Mouse (Mus musculus): ENCODE results near the gene Sh3rf3. TPM values are rescaled to one million over a fixed set of nuclear protein-coding genes. Genes with fewer than 3 reads are reported as not detected.

The Sh3rf3 gene
- polyA plus RNA-seq, 1 experiment from 2014 or later, result not detected

DNA sequence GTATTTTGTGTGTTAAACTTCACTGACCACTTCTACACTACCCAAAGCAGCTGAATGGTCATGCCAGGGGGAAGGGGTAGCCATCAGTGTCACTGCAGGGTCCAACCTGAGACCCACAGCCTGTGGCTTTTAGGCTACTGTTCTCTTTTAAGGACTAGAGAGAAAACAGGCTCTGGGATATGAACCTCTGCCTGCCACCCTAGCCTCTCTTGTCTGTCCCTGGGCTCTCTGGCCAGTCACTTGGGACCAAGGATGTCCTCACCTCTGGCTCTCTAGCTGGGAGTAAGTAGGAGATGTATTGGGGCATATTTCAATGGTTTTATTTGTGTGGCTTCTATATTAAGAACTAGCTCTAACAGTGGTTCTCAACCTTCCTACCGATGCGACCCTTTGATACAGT is 306.7 kb downstream of the Sh3rf3 start:
- Histone ChIP-seq H3K27ac (no peak overlapping the region), H3K9me3 (replicated peaks) (no peaks in the 10 kb centered on the region), H3K4me3 (no peak overlapping the region), H3K9ac (no peak overlapping the region), H3K27me3 (replicated peaks) (0 out of 2 replicates have a peak, but pooled peaks cover 7% of the 10 kb centered on the region), H3K4me1 (no peaks in the 10 kb centered on the region), H3K4me2 (no peak overlapping the region), H3K36me3 (no peaks in the 10 kb centered on the region)
- no peak for ATAC-seq
- WGBS (ENCODE audit: insufficient replicate concordance), result 82% methylated on average over 2 of the region's 2 CpGs

DNA sequence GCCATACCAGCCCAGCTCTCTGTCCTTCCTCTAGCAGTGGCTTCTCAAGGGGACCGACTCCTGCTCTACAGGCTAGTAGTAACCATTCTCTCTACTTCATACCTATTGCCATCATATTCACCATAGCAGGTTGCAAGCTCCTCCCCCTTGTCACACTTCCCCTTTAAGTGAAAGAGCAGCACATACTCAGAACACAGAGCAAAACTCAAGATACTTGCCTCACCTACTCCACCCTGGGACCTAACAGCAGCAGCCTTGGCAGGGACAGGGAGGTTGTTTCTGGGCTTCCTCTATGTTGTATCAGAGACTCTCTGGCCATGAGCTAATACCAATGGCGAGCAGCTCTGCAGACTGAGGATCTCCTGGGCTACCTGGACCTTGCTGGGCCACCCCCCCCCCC is 312.3 kb downstream of the Sh3rf3 start:
- no peaks in the 10 kb centered on the region for H3K27me3 ChIP-seq (replicated peaks)
- no peaks in the 10 kb centered on the region for H3K4me1 ChIP-seq
- ATAC-seq, result no peak
- H3K9me3 ChIP-seq (replicated peaks), result no peaks in the 10 kb centered on the region
- no peak overlapping the region for H3K4me3 ChIP-seq
- H3K4me2 ChIP-seq, result no peak overlapping the region
- no peak overlapping the region for H3K9ac ChIP-seq
- no peak overlapping the region for H3K27ac ChIP-seq
- H3K36me3 ChIP-seq, result no peaks in the 10 kb centered on the region
- WGBS (ENCODE audit: insufficient replicate concordance), result 49% methylated on average over 2 of the region's 2 CpGs

DNA sequence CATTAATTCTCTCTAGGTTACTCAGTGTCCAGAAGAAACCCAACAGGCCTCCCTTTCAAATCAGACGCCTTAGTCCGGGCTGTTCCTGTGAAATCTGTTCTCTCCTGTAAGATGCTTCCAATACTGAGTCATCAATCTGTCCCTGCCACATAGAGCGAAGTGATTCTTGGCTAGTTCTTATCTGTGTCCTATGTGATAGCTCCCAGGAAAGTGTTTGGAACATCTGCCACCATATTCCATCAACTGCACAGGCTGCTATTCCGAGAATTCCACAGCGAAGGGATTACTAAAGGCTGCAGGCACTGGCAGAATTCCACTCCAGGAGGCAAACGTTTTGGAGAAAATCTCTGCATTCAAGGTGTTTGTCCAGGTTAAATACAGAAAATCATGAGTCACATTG is 314.5 kb downstream of the Sh3rf3 start:
- Histone ChIP-seq H3K9me3 (replicated peaks) (no peaks in the 10 kb centered on the region), H3K36me3 (no peaks in the 10 kb centered on the region), H3K4me3 (no peak overlapping the region), H3K27ac (no peak overlapping the region), H3K27me3 (replicated peaks) (no peaks in the 10 kb centered on the region), H3K4me1 (no peaks in the 10 kb centered on the region), H3K9ac (no peak overlapping the region), H3K4me2 (no peak overlapping the region)
- ATAC-seq, result no peak
- 60% methylated on average over 6 of the region's 6 CpGs for WGBS (ENCODE audit: insufficient replicate concordance)

DNA sequence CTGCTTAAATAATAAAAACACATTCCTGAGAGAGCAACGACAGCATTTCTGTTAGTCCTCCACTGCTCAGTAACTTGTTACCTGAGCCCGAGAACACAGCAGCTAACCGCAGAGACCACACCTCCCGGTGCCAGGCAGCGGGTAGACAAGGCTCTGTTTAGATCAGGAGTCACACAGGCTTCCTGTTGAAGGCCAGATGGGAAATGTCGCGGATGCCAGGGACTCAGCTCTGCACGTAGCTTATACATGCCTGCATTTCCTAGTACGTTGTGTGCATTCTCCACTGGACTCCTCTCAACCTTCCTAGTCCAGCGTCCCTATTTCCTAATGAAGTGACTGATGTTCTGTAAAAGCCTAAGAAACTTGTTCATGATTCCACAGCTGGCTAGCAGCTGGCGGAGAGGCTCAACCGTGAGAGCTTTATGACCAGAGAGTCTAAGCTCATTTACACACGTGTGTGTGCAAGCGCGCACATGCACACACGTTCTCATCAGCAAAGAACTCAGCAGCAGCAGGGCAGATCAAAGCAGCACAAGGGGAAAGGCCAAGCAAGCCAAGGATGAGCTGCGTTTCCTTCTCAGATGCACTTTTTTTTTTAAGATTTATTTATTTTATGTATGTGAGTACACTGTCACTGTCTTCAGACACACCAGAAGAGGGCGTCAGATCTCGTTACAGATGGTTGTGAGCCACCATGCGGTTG is 318.9 kb downstream of the Sh3rf3 start:
- WGBS (ENCODE audit: insufficient replicate concordance), result 62% methylated on average over 20 of the region's 20 CpGs
- no peak for ATAC-seq
- H3K4me2 ChIP-seq, result no peak overlapping the region

DNA sequence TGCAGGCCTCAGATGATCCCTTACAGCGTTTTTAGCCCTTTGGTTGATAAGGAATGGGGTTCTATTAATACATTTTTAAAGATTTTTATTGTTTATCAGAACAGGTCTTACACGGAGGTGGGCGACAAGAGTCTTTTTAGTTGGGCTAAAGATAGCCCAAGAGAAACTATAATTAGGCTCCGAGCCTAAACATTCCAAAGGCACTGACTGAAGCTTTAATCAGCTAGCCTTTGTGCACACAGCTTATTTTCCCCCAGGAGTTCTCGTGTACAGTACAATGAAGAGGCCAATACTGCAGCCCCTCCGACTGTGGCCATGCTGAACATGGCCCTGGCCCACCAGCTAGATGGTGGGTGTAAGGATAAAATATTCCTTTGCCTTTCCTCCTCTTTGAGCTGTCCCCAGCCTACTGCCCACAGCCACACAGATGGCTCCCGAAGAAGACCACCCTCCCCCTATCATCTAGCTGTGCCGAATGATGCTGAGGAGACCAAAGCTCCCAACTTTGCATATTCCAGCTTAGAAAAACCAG is 320.4 kb downstream of the Sh3rf3 start:
- H3K4me2 ChIP-seq, result no peak overlapping the region
- no peak for ATAC-seq
- H3K36me3 ChIP-seq, result no peaks in the 10 kb centered on the region
- no peak overlapping the region for H3K27ac ChIP-seq
- no peaks in the 10 kb centered on the region for H3K9me3 ChIP-seq (replicated peaks)
- WGBS (ENCODE audit: insufficient replicate concordance), result 58% methylated on average over 8 of the region's 8 CpGs
- H3K9ac ChIP-seq, result no peak overlapping the region
- no peak overlapping the region for H3K4me3 ChIP-seq
- H3K4me1 ChIP-seq, result no peaks in the 10 kb centered on the region
- no peaks in the 10 kb centered on the region for H3K27me3 ChIP-seq (replicated peaks)

More for the DNA sequence above, 318.9 kb downstream of the Sh3rf3 start:
- Histone ChIP-seq H3K27ac (no peak overlapping the region), H3K4me1 (no peaks in the 10 kb centered on the region), H3K9ac (no peak overlapping the region), H3K4me3 (no peak overlapping the region), H3K36me3 (no peaks in the 10 kb centered on the region), H3K27me3 (replicated peaks) (no peaks in the 10 kb centered on the region), H3K9me3 (replicated peaks) (no peaks in the 10 kb centered on the region)

DNA sequence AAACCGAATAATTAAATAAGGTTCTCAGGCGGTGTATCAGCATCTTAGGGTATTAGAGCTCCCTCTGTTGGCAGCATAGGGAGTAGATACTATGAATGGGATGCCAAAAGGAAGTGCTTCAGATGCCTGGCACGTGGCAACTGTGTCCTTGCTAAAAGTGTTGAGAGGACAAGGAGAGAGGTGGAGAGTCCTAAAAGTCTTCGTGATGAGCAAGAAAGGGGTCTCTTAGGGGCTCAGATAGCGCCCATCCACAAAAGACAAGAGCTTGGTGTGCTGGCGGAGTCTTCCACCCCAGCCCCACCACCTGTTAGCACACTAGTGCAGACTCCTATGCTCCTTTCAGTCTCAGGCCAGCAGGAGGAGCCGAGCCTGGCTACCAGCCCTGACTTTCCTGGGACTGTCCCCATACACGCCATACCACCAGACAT is 336.8 kb downstream of the Sh3rf3 start:
- Histone ChIP-seq H3K9me3 (replicated peaks) (no peaks in the 10 kb centered on the region), H3K4me1 (peaks cover 6% of the 10 kb centered on the region), H3K27ac (no peak overlapping the region), H3K4me2 (no peak overlapping the region), H3K27me3 (replicated peaks) (peaks cover 5% of the 10 kb centered on the region; the same call in 1 of the 2 replicates), H3K4me3 (no peak overlapping the region), H3K36me3 (no peaks in the 10 kb centered on the region), H3K9ac (no peak overlapping the region)
- WGBS (ENCODE audit: insufficient replicate concordance), result 20% methylated on average over 8 of the region's 8 CpGs
- ATAC-seq, result no peak

DNA sequence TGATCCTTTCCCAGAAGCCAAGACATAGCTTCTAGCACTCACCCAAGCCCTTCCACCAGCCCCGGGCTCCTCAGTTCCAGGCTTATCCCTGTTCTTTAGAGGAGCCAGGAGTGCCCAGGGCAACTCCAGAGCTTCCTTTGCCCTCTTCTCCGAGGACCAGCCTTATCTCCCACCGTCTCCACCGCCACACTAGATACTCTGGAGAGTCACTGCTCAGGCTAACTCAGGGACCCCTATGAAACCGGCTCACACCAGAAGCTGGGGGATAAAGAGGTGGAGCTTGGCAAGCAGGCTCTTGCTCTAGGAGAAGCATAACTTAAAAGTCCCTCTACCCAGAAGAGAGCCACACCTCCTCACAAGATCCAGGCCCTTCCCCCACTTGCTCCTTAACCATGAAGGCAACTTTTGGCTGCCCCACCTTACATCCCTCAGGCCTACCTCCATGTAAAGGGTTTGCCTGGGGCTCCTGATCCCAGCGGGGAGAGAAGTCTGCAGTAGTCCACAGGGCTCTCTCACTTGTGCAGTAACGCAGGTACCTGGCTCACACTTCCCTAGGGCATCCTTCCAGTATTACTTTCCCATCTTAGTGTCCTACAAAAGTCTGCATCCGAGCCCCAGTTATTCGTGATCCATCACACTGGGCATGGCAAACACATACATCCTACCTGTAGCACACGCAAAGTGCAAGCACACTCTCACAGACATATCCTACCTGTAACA is 337.9 kb downstream of the Sh3rf3 start:
- Histone ChIP-seq H3K4me2 (no peak overlapping the region), H3K27ac (no peak overlapping the region), H3K36me3 (no peaks in the 10 kb centered on the region), H3K4me1 (peaks cover 6% of the 10 kb centered on the region), H3K4me3 (no peak overlapping the region), H3K9ac (no peak overlapping the region), H3K27me3 (replicated peaks) (peaks cover 5% of the 10 kb centered on the region; the same call in 1 of the 2 replicates), H3K9me3 (replicated peaks) (no peaks in the 10 kb centered on the region)
- 65% methylated on average over 10 of the region's 10 CpGs for WGBS (ENCODE audit: insufficient replicate concordance)
- no peak for ATAC-seq

DNA sequence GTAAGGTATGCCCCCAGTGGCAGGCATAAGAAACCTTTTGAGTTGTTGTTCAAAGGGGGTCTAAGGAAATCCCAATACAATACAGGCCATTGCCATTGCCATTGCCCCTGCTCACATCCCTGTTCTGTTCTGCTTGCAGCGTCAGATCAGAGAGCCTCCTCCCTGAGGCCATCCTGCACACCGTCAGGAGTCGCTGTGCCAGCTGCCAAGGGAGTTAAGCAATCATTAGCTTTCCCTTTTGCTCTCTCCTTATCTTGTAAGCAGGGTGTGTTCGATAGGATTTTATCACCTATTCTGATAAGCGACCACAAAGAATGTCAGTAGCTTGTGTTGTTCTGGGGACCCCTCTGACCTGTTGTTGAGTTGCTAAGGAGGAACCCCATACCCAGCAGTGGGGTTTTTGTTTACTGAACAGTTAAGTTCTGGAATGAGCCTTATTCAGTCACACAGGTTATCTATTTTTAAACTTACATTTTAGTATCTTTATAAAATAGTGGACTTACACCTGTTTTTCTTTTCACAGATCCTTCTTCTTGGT is 339.5 kb downstream of the Sh3rf3 start:
- 28% methylated on average over 5 of the region's 5 CpGs for WGBS (ENCODE audit: insufficient replicate concordance)
- H3K27me3 ChIP-seq (replicated peaks), result peaks cover 5% of the 10 kb centered on the region; the same call in 1 of the 2 replicates
- no peak overlapping the region for H3K9ac ChIP-seq
- no peak for ATAC-seq
- no peak overlapping the region for H3K4me2 ChIP-seq
- no peaks in the 10 kb centered on the region for H3K36me3 ChIP-seq
- no peaks in the 10 kb centered on the region for H3K9me3 ChIP-seq (replicated peaks)
- H3K27ac ChIP-seq, result no peak overlapping the region
- no peak overlapping the region for H3K4me3 ChIP-seq
- peaks cover 6% of the 10 kb centered on the region for H3K4me1 ChIP-seq

DNA sequence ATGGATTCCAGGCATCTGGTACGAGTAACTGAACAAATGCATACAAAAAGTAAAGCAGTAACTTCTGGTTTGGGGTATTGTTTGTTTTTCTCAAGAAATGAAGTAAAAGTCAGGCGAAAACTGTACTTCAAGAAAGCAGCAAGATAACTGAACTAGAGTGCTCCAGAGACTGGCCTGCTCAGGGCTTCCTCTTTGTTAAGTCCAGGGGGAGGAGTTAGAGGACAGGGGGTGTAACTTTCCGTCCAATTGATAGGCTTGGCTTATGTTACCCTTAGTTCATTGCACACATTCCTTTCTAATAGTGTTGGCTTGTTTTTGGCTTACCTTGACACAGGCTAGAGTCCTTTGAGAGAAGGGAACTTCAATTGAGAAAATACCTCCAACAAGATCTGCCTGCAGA is 345.5 kb downstream of the Sh3rf3 start:
- Histone ChIP-seq H3K27ac (no peak overlapping the region), H3K27me3 (replicated peaks) (no peaks in the 10 kb centered on the region), H3K4me3 (no peak overlapping the region), H3K4me2 (no peak overlapping the region), H3K9me3 (replicated peaks) (no peaks in the 10 kb centered on the region), H3K4me1 (peaks cover 15% of the 10 kb centered on the region), H3K36me3 (no peaks in the 10 kb centered on the region), H3K9ac (no peak overlapping the region)
- no peak for ATAC-seq
- WGBS (ENCODE audit: insufficient replicate concordance), result 54% methylated on average over 3 of the region's 3 CpGs

DNA sequence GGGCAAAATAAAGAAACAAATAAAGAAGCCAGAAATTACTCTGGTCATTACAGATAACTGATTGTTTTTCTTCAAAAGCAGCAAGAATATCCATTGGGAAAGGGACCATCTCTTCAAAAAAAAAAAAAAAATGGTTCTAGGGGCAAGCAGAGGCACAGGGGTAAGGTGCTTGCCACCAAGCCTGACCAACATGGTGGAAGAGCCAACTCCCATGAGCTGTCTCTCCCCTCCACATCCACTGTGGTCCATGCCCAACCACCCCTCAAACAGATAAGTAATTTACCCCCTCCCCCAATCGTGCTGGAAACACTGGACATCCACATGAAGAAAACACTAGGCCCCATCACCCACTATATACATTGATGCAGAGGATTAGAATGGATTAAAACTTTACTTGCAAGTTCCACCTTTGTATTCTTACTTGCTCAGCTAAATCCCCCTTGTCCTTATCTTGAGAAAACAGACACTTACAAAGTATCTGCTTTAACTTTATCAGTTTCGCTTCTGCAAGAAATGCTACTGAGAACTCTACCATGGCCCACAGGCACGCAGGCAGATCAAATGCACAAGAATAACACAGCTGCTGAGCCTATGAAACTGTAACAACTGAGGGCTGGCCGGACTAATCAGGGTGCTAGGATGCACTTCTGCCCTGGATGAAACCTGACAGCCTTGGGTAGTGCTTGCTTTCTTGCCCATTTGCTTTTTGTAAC is 349.2 kb downstream of the Sh3rf3 start:
- H3K36me3 ChIP-seq, result 0 out of 2 replicates have a peak, but pooled peaks cover 3% of the 10 kb centered on the region
- peaks cover 33% of the 10 kb centered on the region for H3K4me1 ChIP-seq
- H3K9ac ChIP-seq, result 0 out of 2 replicates have a peak overlapping the region, but pooled peaks have one; percentile 12
- H3K4me2 ChIP-seq, result peak overlapping the region; percentile 21
- H3K4me3 ChIP-seq, result no peak overlapping the region
- H3K27me3 ChIP-seq (replicated peaks), result no peaks in the 10 kb centered on the region
- no peaks in the 10 kb centered on the region for H3K9me3 ChIP-seq (replicated peaks)
- peak; percentile 87 for ATAC-seq
- WGBS (ENCODE audit: insufficient replicate concordance), result 12% methylated on average over 4 of the region's 4 CpGs
- peak overlapping the region; percentile 75 for H3K27ac ChIP-seq

DNA sequence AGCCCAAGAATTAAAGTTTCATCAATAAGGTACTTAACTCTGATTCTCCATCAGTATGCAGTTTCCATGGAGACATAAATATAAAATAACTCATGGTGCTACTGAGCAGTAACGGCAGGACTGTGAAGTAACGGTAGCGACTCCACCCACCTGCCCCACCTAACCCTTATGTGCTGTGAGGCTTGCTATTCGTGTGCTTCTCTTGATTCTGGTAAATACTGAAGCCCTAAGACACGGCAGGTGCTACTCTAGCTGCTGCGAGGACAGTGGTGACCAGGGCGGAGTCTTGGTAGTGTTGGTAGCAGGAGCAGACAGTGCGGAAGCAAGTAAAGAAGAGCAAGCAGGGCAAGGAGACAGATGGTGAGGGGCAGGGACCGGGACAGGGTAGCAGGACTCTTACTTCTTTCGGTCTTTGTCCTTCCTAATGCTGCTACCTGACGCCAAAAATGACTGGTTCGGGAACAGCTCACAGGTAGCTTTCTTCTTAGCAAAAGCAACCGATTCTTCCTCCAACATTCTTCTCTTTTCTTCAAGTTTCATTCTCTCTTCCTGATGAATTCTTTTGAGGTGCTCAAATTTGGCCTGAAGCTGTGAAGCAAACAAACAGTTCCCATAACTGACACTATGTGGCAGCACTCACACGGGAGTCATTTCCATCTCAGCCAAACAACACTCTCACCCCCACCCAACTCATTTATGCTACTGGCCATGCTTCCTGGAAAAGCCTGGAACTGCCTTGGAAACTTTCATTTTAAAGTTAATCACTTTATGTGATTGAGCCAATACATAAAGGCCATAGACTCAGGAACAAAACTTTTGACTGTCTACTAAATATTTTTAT is 353.2 kb downstream of the Sh3rf3 start:
- Histone ChIP-seq H3K9ac (peak overlapping the region; percentile 27; the same call in 1 of the 2 replicates), H3K9me3 (replicated peaks) (no peaks in the 10 kb centered on the region), H3K4me2 (peak overlapping the region; percentile 42), H3K27ac (no peak overlapping the region), H3K4me3 (no peak overlapping the region), H3K27me3 (replicated peaks) (no peaks in the 10 kb centered on the region), H3K4me1 (peaks cover 37% of the 10 kb centered on the region), H3K36me3 (0 out of 2 replicates have a peak, but pooled peaks cover 3% of the 10 kb centered on the region)
- 50% methylated on average over 14 of the region's 14 CpGs for WGBS (ENCODE audit: insufficient replicate concordance)
- ATAC-seq, result peak; percentile 60; the same call in 1 of the 2 replicates
